Mouse (Mus musculus): ENCODE measurements around the gene Gm4981. TPM values are rescaled to one million over a fixed set of nuclear protein-coding genes. Genes with fewer than 3 reads are reported as not detected.

Gm4981 gene
- polyA plus RNA-seq, 1 experiment from 2014 or later, result not detected

GRCm38 (mm10) chr10:58214934-58215333, 21.6 kb downstream of the Gm4981 start:
- Histone ChIP-seq H3K27me3 (ENCODE audit: insufficient read depth, poor library complexity, severe bottlenecking) (no peaks in the 10 kb centered on the region), H3K4me1 (replicated peaks) (no peaks in the 10 kb centered on the region), H3K9me3 (peaks cover 13% of the 10 kb centered on the region), H3K36me3 (no peaks in the 10 kb centered on the region), H3K27ac (no peak overlapping the region), H3K4me3 (no peak overlapping the region)
- WGBS, result 85% methylated on average over 5 of the region's 5 CpGs
- DNase-seq (ENCODE audit: low spot score), result no peak

- Histone ChIP-seq H3K4me1 (replicated peaks) (no peaks in the 10 kb centered on the region), H3K9me3 (peaks cover 13% of the 10 kb centered on the region), H3K27ac (no peak overlapping the region), H3K36me3 (no peaks in the 10 kb centered on the region), H3K27me3 (ENCODE audit: insufficient read depth, poor library complexity, severe bottlenecking) (no peaks in the 10 kb centered on the region), H3K4me3 (no peak overlapping the region)
- no peak for DNase-seq (ENCODE audit: low spot score)
Observed at GRCm38 (mm10) chr10:58214497-58214896, 22.0 kb downstream of the Gm4981 start.

GRCm38 (mm10) chr10:58212230-58212629, 24.3 kb downstream of the Gm4981 start:
- H3K27ac ChIP-seq, result no peak overlapping the region
- H3K27me3 ChIP-seq (ENCODE audit: insufficient read depth, poor library complexity, severe bottlenecking), result no peaks in the 10 kb centered on the region
- H3K4me3 ChIP-seq, result no peak overlapping the region
- no peaks in the 10 kb centered on the region for H3K4me1 ChIP-seq (replicated peaks)
- DNase-seq (ENCODE audit: low spot score), result no peak
- H3K9me3 ChIP-seq, result peaks cover 13% of the 10 kb centered on the region
- H3K36me3 ChIP-seq, result no peaks in the 10 kb centered on the region
- WGBS, result 78% methylated on average over 7 of the region's 7 CpGs

GRCm38 (mm10) chr10:58211213-58211612, 25.3 kb downstream of the Gm4981 start:
- Histone ChIP-seq H3K27ac (no peak overlapping the region), H3K27me3 (ENCODE audit: insufficient read depth, poor library complexity, severe bottlenecking) (no peaks in the 10 kb centered on the region), H3K4me3 (no peak overlapping the region), H3K4me1 (replicated peaks) (no peaks in the 10 kb centered on the region), H3K9me3 (peaks cover 18% of the 10 kb centered on the region), H3K36me3 (no peaks in the 10 kb centered on the region)
- no peak for DNase-seq (ENCODE audit: low spot score)
- 89% methylated on average over 2 of the region's 2 CpGs for WGBS

- Histone ChIP-seq H3K4me3 (no peak overlapping the region), H3K27me3 (ENCODE audit: insufficient read depth, poor library complexity, severe bottlenecking) (no peaks in the 10 kb centered on the region), H3K4me1 (replicated peaks) (no peaks in the 10 kb centered on the region), H3K9me3 (peaks cover 23% of the 10 kb centered on the region), H3K27ac (no peak overlapping the region), H3K36me3 (no peaks in the 10 kb centered on the region)
- 74% methylated on average over 1 of the region's 1 CpGs for WGBS
- DNase-seq (ENCODE audit: low spot score), result no peak
Observed at GRCm38 (mm10) chr10:58210514-58210913, 26.0 kb downstream of the Gm4981 start.

- Histone ChIP-seq H3K4me3 (no peak overlapping the region), H3K9me3 (peaks cover 23% of the 10 kb centered on the region), H3K4me1 (replicated peaks) (no peaks in the 10 kb centered on the region), H3K27me3 (ENCODE audit: insufficient read depth, poor library complexity, severe bottlenecking) (no peaks in the 10 kb centered on the region), H3K27ac (no peak overlapping the region), H3K36me3 (no peaks in the 10 kb centered on the region)
- 78% methylated on average over 2 of the region's 2 CpGs for WGBS
- DNase-seq (ENCODE audit: low spot score), result no peak
Observed at GRCm38 (mm10) chr10:58209710-58210467, 26.6 kb downstream of the Gm4981 start.

- Histone ChIP-seq H3K27me3 (ENCODE audit: insufficient read depth, poor library complexity, severe bottlenecking) (no peaks in the 10 kb centered on the region), H3K4me1 (replicated peaks) (no peaks in the 10 kb centered on the region), H3K36me3 (no peaks in the 10 kb centered on the region), H3K9me3 (peaks cover 16% of the 10 kb centered on the region), H3K4me3 (no peak overlapping the region), H3K27ac (no peak overlapping the region)
- 84% methylated on average over 4 of the region's 4 CpGs for WGBS
- DNase-seq (ENCODE audit: low spot score), result no peak
Observed at GRCm38 (mm10) chr10:58206639-58207404, 29.7 kb downstream of the Gm4981 start.

GRCm38 (mm10) chr10:58205986-58206385, 30.5 kb downstream of the Gm4981 start:
- H3K4me3 ChIP-seq, result no peak overlapping the region
- WGBS, result 46% methylated on average over 1 of the region's 1 CpGs
- no peak overlapping the region for H3K27ac ChIP-seq
- no peaks in the 10 kb centered on the region for H3K4me1 ChIP-seq (replicated peaks)
- no peaks in the 10 kb centered on the region for H3K27me3 ChIP-seq (ENCODE audit: insufficient read depth, poor library complexity, severe bottlenecking)
- H3K9me3 ChIP-seq, result peaks cover 14% of the 10 kb centered on the region
- DNase-seq (ENCODE audit: low spot score), result no peak
- H3K36me3 ChIP-seq, result no peaks in the 10 kb centered on the region

Other genes with a start within 250 kb of the Gm4981 start
- gene AW822073, start 11.8 kb downstream of the Gm4981 start, polyA plus RNA-seq (2016; fragmentation: Nextera tagmentation; extraction: Ambion mirVana), result not detected in 2 replicates
- not detected in 2 replicates for gene Duxf3, start 4.0 kb downstream of the Gm4981 start, polyA plus RNA-seq (2016; fragmentation: Nextera tagmentation; extraction: Ambion mirVana)
- gene Gcc2, start 18.8 kb upstream of the Gm4981 start, polyA plus RNA-seq (2016; fragmentation: Nextera tagmentation; extraction: Ambion mirVana), result 31.7 and 44.2 TPM in 2 replicates
- gene Lims1, start 86.8 kb upstream of the Gm4981 start, polyA plus RNA-seq (2016; fragmentation: Nextera tagmentation; extraction: Ambion mirVana), result 89.4 and 105 TPM in 2 replicates
- gene Ranbp2, start 210.2 kb upstream of the Gm4981 start, polyA plus RNA-seq (2016; fragmentation: Nextera tagmentation; extraction: Ambion mirVana), result 17.7 and 27.6 TPM in 2 replicates